Mouse (Mus musculus): ENCODE data around the gene Zfp335.

GRCm38 (mm10) chr2:164960716-164961441, 49.3 kb upstream of the Zfp335 start, which contains the start of gene Slc12a5:
- TF ChIP-seq CTCF (IDR thresholded peaks at IDR 0.05; ENCODE audit: low read depth, low read length) = no peak
- TF ChIP-seq TAL1 (conservative IDR thresholded peaks at IDR 0.05; ENCODE audit: low read depth, low read length) = no peak
